Mouse (Mus musculus): ENCODE measurements around the gene 4931406C07Rik. TPM values are rescaled to one million over a fixed set of nuclear protein-coding genes. Genes with fewer than 3 reads are reported as not detected.
"Not testable (repeated sequence)": the region's sequence is repeated elsewhere in the genome, so short reads cannot be mapped to it uniquely, and the experiment has no call there.

The 4931406C07Rik gene
- polyA plus RNA-seq, 1 experiment from 2014 or later, result 15.4 TPM

DNA sequence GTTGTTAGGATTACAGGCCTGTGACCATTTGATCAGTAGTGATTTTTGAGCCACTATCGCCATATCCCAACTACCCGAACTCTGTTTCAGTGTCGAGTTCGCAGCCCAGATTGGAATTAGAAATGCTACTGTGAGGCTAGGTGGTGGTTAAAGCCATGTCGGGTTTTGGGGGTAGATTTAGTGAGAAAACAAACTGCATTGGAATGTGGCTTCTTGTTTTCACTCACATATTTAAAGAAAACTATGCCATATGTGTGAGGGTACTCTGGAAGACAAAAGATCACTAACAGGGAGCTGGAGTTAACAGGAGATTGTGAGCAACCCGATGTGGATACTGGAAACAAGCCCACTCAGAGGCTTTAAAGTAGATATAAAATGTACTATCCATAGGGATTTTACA, 1.0 kb upstream of the 4931406C07Rik start:
- H3K9me3 ChIP-seq, result no peaks in the 10 kb centered on the region
- H3K9ac ChIP-seq, result peak overlapping the region; percentile 90
- peak overlapping the region; percentile 72 for H3K4me3 ChIP-seq
- peak overlapping the region; percentile 83 for H3K4me2 ChIP-seq
- no peak overlapping the region for H3K27ac ChIP-seq
- no peak for ATAC-seq (ENCODE audit: low FRiP score)
- no peaks in the 10 kb centered on the region for H3K27me3 ChIP-seq
- WGBS, result 11% methylated on average over 6 of the region's 6 CpGs
- H3K36me3 ChIP-seq, result peaks cover 36% of the 10 kb centered on the region
- peaks cover 40% of the 10 kb centered on the region for H3K4me1 ChIP-seq (replicated peaks)

DNA sequence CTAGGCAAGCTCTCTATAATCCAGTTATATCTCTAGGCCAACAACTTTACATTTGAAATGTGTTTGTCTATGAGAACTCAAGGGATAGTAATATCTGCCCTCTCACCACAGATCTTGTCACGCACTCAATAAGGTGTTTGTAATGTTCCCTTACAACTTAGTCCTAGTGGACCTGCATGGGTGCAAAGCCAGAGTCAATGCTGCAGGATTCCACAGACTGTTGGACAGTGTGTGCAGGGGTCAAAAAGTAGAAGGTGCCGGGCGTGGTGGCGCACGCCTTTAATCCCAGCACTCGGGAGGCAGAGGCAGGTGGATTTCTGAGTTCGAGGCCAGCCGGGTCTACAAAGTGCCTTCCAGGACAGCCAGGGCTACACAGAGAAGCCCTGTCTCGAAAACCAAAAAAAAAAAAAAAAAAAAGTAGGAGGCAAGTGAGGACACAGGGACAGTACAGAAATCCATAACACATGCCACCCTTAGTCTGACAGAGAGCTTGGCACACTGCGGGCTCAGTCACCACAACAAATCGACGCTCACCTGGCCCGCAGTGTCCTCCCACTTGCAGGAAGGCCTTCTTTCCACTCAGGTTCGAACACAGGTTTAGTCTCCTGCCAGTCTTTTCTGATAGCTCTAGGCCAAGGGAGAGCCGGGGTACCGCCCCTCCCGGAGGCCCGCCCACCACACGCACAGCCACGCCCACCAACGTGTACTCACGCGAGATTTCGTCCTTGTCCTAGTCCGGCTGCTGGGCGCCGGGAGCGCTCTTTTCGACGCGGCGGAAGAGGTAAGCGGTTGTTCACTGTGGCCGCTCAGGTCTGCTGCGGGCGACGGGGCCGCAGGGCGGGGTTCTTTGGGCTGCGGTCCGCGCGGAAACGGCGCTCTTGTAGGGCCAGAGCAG, 498 bp downstream of the 4931406C07Rik start, which contains the start of gene Taf1d:
TSS of gene Taf1d (plus strand) at position 712 of the 895 bp plus-strand sequence.
- H3K27me3 ChIP-seq, result no peaks in the 10 kb centered on the region
- H3K4me1 ChIP-seq (replicated peaks), result peaks cover 40% of the 10 kb centered on the region
- peak within 1 kb of the TSS; percentile 90 for H3K9ac ChIP-seq
- 14% methylated on average over 44 of the region's 45 CpGs for WGBS
- no peaks in the 10 kb centered on the region for H3K9me3 ChIP-seq
- H3K27ac ChIP-seq, result peak within 1 kb of the TSS; percentile 91
- peaks cover 27% of the 10 kb centered on the region for H3K36me3 ChIP-seq
- H3K4me2 ChIP-seq, result peak within 1 kb of the TSS; percentile 83
- ATAC-seq (ENCODE audit: low FRiP score), result peak; percentile 99
- H3K4me3 ChIP-seq, result peak within 1 kb of the TSS; percentile 72

DNA sequence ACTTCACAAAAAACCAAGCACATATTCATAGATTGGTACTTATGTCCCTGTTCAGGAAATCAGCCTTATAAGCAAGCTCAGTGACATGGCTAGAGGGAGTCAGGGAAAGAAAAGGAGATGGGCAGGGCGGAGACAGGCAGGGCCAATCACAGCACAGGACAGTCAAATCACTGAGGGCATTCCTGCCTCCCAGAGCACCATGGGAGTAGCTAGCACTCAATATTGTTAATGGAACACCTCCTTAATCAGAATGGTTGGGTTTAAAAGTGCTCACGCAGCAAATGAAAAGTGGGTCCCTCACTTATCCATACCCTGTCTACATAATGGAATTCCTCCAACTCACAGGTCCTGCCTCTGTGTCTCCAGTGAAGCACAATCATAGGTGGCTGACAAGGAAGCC, 3.4 kb downstream of the 4931406C07Rik start:
- no peaks in the 10 kb centered on the region for H3K27me3 ChIP-seq
- 74% methylated on average over 2 of the region's 2 CpGs for WGBS
- ATAC-seq (ENCODE audit: low FRiP score), result no peak
- H3K4me1 ChIP-seq (replicated peaks), result peaks cover 23% of the 10 kb centered on the region
- no peaks in the 10 kb centered on the region for H3K9me3 ChIP-seq
- peaks cover 8% of the 10 kb centered on the region for H3K36me3 ChIP-seq
- no peak overlapping the region for H3K27ac ChIP-seq
- H3K4me2 ChIP-seq, result no peak overlapping the region
- H3K9ac ChIP-seq, result no peak overlapping the region
- no peak overlapping the region for H3K4me3 ChIP-seq

DNA sequence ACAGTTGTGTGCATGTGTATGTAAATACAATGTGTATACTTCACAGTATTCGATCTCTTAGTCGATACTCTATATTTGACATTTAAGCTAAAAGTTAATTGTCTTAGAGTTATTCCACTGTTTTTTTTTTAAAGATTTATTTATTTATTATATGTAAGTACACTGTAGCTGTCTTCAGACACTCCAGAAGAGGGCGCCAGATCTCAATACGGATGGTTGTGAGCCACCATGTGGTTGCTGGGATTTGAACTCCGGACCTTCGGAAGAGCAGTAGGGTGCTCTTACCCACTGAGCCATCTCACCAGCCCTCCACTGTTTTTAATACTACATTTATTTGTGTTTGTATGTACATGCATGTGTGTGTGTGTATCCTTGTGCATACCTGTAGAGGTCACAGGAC, 4.2 kb downstream of the 4931406C07Rik start:
- H3K27ac ChIP-seq; H3K4me2 ChIP-seq; H3K27me3 ChIP-seq; H3K4me3 ChIP-seq; ATAC-seq (ENCODE audit: low FRiP score); H3K9ac ChIP-seq; H3K36me3 ChIP-seq; H3K9me3 ChIP-seq: not testable (repeated sequence)
- H3K4me1 ChIP-seq (replicated peaks), result peaks cover 14% of the 10 kb centered on the region
- WGBS, result 86% methylated on average over 6 of the region's 6 CpGs

DNA sequence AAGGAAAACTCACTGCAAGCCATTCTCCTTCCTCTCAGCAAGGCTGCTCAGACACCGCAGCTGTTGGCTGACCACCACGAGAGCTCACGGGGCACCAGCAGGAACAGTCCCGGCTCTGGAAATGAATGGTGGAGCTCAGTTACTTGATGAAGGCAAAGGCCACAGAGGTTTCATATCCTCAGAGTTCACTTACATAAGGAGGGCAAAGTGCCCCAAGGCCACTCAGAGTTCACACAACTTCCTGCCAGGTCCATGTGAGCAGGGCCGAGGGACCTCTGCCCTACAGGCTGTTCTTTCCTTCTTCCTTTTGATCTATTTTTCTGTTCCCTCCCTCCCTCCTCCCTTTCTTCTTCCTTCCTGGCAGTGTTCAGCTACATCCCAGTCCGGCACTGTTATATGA, 4.8 kb downstream of the 4931406C07Rik start:
- no peaks in the 10 kb centered on the region for H3K9me3 ChIP-seq
- 66% methylated on average over 6 of the region's 6 CpGs for WGBS
- no peak for ATAC-seq (ENCODE audit: low FRiP score)
- H3K4me3 ChIP-seq, result no peak overlapping the region
- no peak overlapping the region for H3K4me2 ChIP-seq
- peaks cover 12% of the 10 kb centered on the region for H3K36me3 ChIP-seq
- H3K27me3 ChIP-seq, result no peaks in the 10 kb centered on the region
- H3K4me1 ChIP-seq (replicated peaks), result peaks cover 10% of the 10 kb centered on the region
- no peak overlapping the region for H3K9ac ChIP-seq
- H3K27ac ChIP-seq, result no peak overlapping the region

DNA sequence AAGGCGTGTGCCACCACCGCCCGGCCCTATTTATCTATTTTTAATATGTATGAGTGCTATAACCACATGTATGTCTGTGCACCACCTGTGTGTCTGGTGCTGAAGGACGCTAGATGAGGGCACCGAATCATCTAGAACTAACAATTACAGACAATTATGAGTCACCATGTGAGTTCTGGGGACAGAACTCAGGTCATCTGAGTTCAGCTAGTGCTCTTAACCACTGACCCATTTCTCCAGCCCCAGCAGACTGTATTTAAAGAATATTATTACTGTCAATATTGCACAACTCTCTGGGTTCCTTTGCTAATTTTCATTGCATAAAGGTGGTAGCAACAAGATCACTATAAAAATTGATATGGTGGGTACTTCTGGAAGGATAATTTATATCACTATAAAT, 6.2 kb downstream of the 4931406C07Rik start:
- WGBS, result 89% methylated on average over 5 of the region's 5 CpGs
- H3K36me3 ChIP-seq, result peaks cover 16% of the 10 kb centered on the region
- no peaks in the 10 kb centered on the region for H3K9me3 ChIP-seq
- H3K4me1 ChIP-seq (replicated peaks), result peaks cover 3% of the 10 kb centered on the region
- no peak overlapping the region for H3K9ac ChIP-seq
- no peak overlapping the region for H3K27ac ChIP-seq
- no peak for ATAC-seq (ENCODE audit: low FRiP score)
- no peak overlapping the region for H3K4me2 ChIP-seq
- H3K4me3 ChIP-seq, result no peak overlapping the region
- no peaks in the 10 kb centered on the region for H3K27me3 ChIP-seq

DNA sequence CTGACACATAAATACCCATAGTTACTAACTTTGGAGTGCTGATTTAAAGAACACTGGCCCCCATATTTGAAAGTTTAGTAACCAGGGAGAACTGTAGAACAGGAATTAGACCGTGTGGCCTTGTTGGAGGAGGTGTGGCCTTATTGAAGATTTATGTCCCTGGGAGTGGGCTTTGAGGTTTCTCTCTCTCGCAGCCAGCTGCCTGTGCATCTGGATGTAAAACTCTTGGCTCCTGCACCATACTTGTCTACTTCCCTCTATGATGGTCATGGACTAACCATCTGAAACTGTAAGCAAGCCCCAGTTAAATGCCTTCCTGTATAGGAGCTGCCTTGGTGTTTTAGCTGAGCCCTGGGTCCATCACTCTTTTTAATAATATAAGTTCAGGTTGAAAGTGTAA, 7.8 kb downstream of the 4931406C07Rik start:
- H3K27ac ChIP-seq, result no peak overlapping the region
- WGBS, result 72% methylated on average over 2 of the region's 2 CpGs
- no peaks in the 10 kb centered on the region for H3K27me3 ChIP-seq
- no peak overlapping the region for H3K9ac ChIP-seq
- no peaks in the 10 kb centered on the region for H3K4me1 ChIP-seq (replicated peaks)
- ATAC-seq (ENCODE audit: low FRiP score), result no peak
- H3K9me3 ChIP-seq, result no peaks in the 10 kb centered on the region
- H3K4me3 ChIP-seq, result no peak overlapping the region
- H3K4me2 ChIP-seq, result no peak overlapping the region
- peaks cover 17% of the 10 kb centered on the region for H3K36me3 ChIP-seq

DNA sequence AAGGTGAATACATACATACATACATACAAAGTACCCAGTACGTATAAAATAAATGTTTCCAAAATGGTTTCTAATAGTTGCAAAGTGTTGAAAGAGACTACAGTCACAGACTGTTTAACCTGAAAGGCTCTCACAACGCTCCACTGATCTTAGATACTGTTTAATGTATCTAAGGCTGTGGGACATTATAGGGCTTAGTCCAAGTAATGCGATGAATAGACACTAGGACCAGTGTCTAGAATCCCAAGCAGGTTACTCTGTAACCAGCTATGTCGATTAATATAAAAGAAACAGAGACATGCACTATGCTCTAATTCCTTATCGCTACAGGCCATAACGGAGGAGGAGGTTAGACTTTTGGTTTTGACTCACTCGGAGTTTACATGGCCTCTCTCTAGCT, 9.1 kb downstream of the 4931406C07Rik start:
- H3K27me3 ChIP-seq, result no peaks in the 10 kb centered on the region
- no peak overlapping the region for H3K4me2 ChIP-seq
- ATAC-seq (ENCODE audit: low FRiP score), result no peak
- no peaks in the 10 kb centered on the region for H3K4me1 ChIP-seq (replicated peaks)
- no peak overlapping the region for H3K27ac ChIP-seq
- WGBS, result 91% methylated on average over 7 of the region's 7 CpGs
- no peak overlapping the region for H3K9ac ChIP-seq
- H3K36me3 ChIP-seq, result peaks cover 19% of the 10 kb centered on the region
- no peaks in the 10 kb centered on the region for H3K9me3 ChIP-seq
- H3K4me3 ChIP-seq, result no peak overlapping the region

DNA sequence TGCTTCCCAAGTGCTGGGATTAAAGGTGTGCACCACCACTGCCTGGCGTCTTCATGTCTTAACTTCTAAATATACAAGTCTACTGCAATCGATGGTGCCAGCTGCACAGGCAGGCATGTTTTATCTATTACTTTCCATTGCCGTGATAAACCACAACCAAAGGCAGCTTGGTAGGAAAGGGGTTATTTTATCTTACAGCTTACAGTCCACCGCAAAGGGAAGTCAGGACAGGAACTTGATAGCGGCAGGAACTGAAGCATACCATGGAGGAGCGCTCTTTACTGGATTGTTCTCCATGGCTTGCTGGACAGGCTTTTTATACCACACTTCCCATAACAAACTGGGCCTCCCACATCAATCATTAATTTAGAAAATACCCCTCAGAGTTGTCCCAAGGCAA, 17.0 kb downstream of the 4931406C07Rik start:
- Histone ChIP-seq H3K4me3 (no peak overlapping the region), H3K27ac (no peak overlapping the region), H3K36me3 (peaks cover 45% of the 10 kb centered on the region), H3K9ac (no peak overlapping the region), H3K9me3 (no peaks in the 10 kb centered on the region), H3K4me1 (replicated peaks) (no peaks in the 10 kb centered on the region), H3K4me2 (no peak overlapping the region), H3K27me3 (no peaks in the 10 kb centered on the region)
- ATAC-seq (ENCODE audit: low FRiP score), result no peak
- 90% methylated on average over 6 of the region's 6 CpGs for WGBS

DNA sequence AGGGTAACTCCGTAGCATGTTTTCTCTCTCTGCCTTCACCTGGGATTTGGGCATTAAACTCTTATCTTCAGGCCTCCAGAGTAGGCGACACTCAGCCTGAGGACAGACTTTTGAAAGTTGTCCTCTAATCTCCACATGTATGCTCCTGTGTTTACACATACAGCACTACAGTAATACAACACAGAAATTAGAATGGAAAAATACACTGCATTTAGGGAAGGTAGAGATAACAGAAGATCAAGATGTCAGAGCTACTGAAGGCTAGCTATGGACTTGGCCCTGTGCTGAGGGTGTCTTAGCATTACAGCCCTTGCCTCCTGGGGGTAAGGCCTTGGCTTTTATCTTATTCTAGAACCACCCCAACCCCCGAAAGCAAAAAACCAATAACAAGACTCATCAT, 17.8 kb downstream of the 4931406C07Rik start:
- Histone ChIP-seq H3K27ac (no peak overlapping the region), H3K36me3 (peaks cover 46% of the 10 kb centered on the region), H3K27me3 (no peaks in the 10 kb centered on the region), H3K9ac (no peak overlapping the region), H3K4me2 (no peak overlapping the region), H3K4me3 (no peak overlapping the region), H3K4me1 (replicated peaks) (no peaks in the 10 kb centered on the region), H3K9me3 (no peaks in the 10 kb centered on the region)
- 92% methylated on average over 3 of the region's 3 CpGs for WGBS
- ATAC-seq (ENCODE audit: low FRiP score), result no peak

DNA sequence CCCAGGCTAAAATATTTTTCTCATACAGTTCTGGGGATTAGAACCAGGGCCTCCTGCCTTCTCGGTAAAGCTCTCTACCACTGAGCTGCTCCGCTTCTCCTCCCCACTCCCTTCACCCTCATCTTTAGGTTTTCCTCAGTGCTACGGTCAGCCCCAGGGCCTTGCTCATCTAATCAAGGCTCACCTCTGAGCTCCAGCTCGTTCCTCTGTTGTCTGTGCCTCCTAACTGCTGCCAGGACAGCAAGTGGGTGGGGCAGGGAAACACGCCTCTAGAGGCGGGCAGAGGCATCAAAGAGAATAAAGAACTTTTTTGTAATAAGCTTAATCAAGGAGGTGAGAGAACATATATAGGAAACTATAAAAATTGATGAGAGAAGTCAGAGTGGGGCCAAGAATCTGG, 18.4 kb downstream of the 4931406C07Rik start:
- H3K27ac ChIP-seq, result no peak overlapping the region
- no peak overlapping the region for H3K4me2 ChIP-seq
- H3K9ac ChIP-seq, result no peak overlapping the region
- peaks cover 44% of the 10 kb centered on the region for H3K36me3 ChIP-seq
- no peaks in the 10 kb centered on the region for H3K4me1 ChIP-seq (replicated peaks)
- H3K27me3 ChIP-seq, result no peaks in the 10 kb centered on the region
- 62% methylated on average over 6 of the region's 6 CpGs for WGBS
- no peaks in the 10 kb centered on the region for H3K9me3 ChIP-seq
- no peak overlapping the region for H3K4me3 ChIP-seq
- no peak for ATAC-seq (ENCODE audit: low FRiP score)

DNA sequence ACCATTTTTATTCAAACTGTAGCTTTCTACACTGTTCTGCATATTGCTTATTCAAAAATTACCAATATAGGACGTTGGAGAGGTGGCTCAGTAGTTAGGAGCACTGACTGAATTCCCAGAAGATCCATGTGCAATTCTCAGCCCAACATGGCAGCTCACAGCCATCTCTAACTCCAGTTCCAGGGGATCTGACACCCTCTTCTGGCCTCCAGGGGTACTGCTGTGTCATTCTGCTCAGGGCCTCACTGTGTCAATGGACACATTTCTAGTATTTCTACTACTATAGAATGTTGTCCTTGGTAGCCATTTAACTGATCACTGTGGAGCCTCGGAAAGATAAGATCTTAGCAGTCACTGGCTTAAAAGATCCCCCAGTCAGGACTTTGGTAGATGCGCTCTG, 20.8 kb downstream of the 4931406C07Rik start:
- Histone ChIP-seq H3K9ac (no peak overlapping the region), H3K36me3 (peaks cover 34% of the 10 kb centered on the region), H3K4me3 (no peak overlapping the region), H3K27ac (no peak overlapping the region), H3K4me2 (no peak overlapping the region), H3K9me3 (no peaks in the 10 kb centered on the region), H3K4me1 (replicated peaks) (peaks cover 9% of the 10 kb centered on the region), H3K27me3 (no peaks in the 10 kb centered on the region)
- WGBS, result 79% methylated on average over 3 of the region's 3 CpGs
- ATAC-seq (ENCODE audit: low FRiP score), result no peak

DNA sequence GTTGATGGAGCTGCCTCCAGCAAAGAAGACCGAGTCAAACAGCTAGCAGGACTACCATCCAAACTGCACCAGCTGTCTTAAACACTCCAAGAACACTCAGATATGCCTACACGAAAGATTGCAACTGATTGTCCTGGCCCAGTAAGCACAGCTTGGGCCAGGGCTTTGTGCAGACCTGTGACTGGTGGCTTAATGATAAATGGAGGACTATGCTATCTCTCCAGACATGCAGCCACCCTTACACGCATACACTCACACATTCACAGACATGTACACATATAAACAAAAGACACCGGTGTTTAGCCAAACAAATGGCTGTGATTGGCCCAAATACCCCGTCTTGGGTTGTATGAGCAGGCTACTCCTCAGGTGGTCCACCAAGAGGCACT, 25.8 kb downstream of the 4931406C07Rik start:
- peak overlapping the region; percentile 93 for H3K27ac ChIP-seq
- peak overlapping the region; percentile 97 for H3K9ac ChIP-seq
- no peaks in the 10 kb centered on the region for H3K27me3 ChIP-seq
- H3K4me2 ChIP-seq, result peak overlapping the region; percentile 82
- H3K36me3 ChIP-seq, result peaks cover 24% of the 10 kb centered on the region
- H3K4me3 ChIP-seq, result peak overlapping the region; percentile 95
- peak; percentile 40 for ATAC-seq (ENCODE audit: low FRiP score)
- 53% methylated on average over 5 of the region's 5 CpGs for WGBS
- H3K4me1 ChIP-seq (replicated peaks), result peaks cover 27% of the 10 kb centered on the region
- no peaks in the 10 kb centered on the region for H3K9me3 ChIP-seq

Data from hindbrain, embryonic 13.5 days (tissue).